Mouse (Mus musculus): ENCODE results near the gene Mrpl58. TPM values are rescaled to one million over a fixed set of nuclear protein-coding genes. Genes with fewer than 3 reads are reported as not detected.
A peak's percentile ranks its signal among the peaks of the same experiment; 100 is the strongest.

The Mrpl58 gene
- polyA plus RNA-seq, 1 experiment: 121 TPM

DNA sequence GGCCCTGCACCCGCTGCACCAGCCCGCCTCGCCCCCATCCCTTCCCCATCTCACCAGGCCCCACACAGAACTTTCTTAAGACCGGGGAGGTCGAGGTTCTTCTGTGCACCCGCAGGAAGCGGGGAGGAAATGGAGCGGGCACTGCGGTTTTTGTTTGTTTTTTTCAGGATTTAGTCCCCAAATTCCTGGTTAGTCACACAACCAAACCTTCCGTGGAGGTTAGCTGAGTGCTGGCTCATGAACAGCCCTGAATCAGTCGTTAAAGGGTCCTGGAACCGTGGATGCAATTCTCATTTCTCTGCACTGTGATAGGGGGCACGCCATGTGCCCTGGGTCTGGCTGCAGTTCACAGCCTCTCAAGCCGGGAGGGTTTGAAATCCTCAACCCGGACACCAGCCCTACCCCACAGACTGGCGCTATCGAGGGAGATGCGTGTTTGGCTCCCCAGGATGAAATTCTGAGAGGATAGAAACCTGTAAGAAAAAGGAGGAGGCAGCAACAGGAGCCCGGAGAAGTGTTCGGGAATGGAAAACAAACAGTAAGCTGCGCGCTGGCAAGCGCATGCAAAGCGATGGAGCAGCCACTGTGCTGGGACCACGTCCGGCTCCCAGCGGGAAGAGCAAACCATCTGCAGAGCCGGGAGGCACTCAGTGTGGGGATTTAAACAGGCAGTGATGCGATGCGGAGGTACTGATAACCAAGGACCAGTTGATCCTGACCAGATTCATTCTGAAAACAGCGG lies 32.2 kb downstream of the Mrpl58 start:
- TF ChIP-seq POLR2A (IDR thresholded peaks at IDR 0.05; ENCODE audit: extremely low read depth, insufficient read depth, low read length) (no peak), CTCF (IDR thresholded peaks at IDR 0.05; ENCODE audit: extremely low read depth, insufficient read depth, low read length) (no peak)
- H3K4me1 ChIP-seq (ENCODE audit: control insufficient read depth, insufficient read depth, low read length): peaks cover 2% of the 10 kb centered on the region; the same call in 1 of the 2 replicates
- H3K27ac ChIP-seq (ENCODE audit: insufficient read depth, low read length): no peak overlapping the region
- H3K4me3 ChIP-seq (ENCODE audit: insufficient read depth, low read length): peak overlapping the region; percentile 0; the same call in 1 of the 2 replicates

DNA sequence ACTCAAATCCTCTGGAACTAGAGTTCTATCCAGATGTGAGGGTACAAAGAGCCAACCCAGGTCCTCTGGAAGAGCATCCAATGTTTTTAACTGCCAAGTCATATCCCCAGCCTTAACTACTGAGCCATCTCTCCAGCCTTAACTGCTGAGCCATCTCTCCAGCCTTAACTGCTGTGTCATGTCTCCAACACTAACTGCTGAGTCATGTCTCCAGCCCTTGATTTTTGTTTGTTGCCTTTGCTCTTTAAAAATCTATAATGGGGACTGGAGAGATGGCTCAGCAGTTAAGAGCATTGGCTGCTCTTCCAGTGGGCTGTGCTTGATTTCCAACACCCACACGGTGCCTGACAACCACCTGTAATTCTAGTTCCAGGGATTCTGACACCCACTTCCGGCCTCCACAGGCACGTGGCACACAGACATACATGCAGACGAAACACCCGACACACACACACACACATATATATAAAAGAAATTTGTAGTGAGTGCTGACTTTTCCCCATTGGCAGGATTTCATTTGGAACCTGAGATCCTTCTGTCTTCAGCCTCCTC lies 34.1 kb downstream of the Mrpl58 start:
- Histone ChIP-seq H3K4me1 (ENCODE audit: control insufficient read depth, insufficient read depth, low read length) (peaks cover 2% of the 10 kb centered on the region; the same call in 1 of the 2 replicates), H3K27ac (ENCODE audit: insufficient read depth, low read length) (no peak overlapping the region), H3K4me3 (ENCODE audit: insufficient read depth, low read length) (no peak overlapping the region)
- TF ChIP-seq POLR2A (IDR thresholded peaks at IDR 0.05; ENCODE audit: extremely low read depth, insufficient read depth, low read length): no peak
- TF ChIP-seq CTCF (IDR thresholded peaks at IDR 0.05; ENCODE audit: extremely low read depth, insufficient read depth, low read length): no peak

DNA sequence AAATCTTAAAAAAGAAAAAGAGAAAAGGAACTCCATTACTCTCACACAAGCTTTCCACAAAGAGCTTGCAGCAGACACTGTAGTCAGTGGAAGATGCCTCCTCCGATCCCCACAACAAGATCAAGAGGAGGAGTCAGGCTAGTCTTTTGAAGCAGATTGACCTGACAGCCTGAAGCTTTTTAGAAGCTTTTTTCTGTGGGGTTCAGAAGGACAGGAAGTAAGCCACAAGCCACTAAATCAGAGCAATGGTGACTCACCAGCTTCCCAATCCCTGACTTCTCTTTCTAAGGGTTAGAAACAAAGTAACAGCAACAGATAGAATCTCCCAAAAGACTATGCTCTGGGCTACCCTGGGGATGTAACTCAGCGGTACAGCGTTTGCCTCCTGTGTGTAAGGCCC lies 35.8 kb downstream of the Mrpl58 start:
- Histone ChIP-seq H3K27ac (ENCODE audit: insufficient read depth, low read length) (no peak overlapping the region), H3K4me3 (ENCODE audit: insufficient read depth, low read length) (no peak overlapping the region), H3K4me1 (ENCODE audit: control insufficient read depth, insufficient read depth, low read length) (no peaks in the 10 kb centered on the region; the same call in 1 of the 2 replicates)
- no peak for TF ChIP-seq POLR2A (IDR thresholded peaks at IDR 0.05; ENCODE audit: extremely low read depth, insufficient read depth, low read length)
- no peak for TF ChIP-seq CTCF (IDR thresholded peaks at IDR 0.05; ENCODE audit: extremely low read depth, insufficient read depth, low read length)

DNA sequence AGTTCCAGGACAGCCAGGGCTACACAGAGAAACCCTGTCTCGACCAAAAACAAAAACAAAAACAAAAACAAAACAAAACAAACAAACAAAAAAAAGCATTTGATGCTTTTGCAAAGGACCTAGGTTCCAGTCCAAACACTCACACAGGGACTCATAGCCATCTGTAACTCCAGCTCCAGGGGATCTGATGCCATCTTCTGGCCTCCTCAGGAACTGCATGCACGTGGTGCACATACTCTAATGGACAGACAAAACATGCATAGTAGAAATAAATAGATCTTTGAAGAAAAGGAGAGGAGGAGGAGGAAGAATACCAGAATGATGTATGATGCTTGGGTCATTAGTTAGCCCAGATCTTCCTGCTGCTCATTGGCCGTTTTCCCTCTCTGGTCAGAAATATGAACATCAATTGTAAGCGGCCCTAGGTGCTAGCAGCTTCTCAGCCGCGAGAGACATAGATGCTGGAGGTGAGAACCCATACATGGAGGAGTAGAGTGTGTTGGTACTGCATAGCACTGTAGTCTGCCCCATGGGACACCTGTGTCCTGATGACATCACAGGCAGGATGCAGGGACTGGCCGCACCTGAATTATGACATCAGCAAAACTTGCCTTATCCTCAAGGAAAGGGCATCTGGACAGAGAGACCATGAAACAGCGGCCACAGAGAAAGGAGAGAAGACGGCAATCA lies 36.5 kb downstream of the Mrpl58 start, which contains the start of gene Trim80:
Trim80 (plus strand) TSS at position 640 of the 690 bp plus-strand sequence.
- TF ChIP-seq CTCF (IDR thresholded peaks at IDR 0.05; ENCODE audit: extremely low read depth, insufficient read depth, low read length) (no peak), POLR2A (IDR thresholded peaks at IDR 0.05; ENCODE audit: extremely low read depth, insufficient read depth, low read length) (no peak)
- Histone ChIP-seq H3K4me3 (ENCODE audit: insufficient read depth, low read length) (no peak within 1 kb of the TSS), H3K4me1 (ENCODE audit: control insufficient read depth, insufficient read depth, low read length) (no peaks in the 10 kb centered on the region; the same call in 1 of the 2 replicates)

DNA sequence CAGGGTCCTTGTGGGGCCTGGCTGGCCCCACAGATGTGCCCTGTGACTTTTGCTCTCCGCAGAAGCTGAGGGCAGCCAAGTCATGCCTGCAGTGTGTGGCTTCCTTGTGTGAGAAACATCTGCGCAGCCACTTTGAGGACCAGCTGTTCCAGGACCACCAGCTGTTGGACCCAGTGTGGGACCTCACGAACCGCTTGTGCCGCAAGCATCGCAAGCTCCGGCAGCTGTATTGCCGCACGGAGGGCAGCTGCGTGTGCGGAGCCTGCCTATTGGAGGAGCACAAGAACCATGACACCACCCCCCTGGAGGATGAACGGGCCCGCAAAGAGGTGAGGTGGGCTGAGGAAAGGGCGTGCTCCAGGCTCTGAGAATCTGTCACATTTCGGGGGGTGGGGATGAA lies 37.9 kb downstream of the Mrpl58 start:
- no peak for TF ChIP-seq CTCF (IDR thresholded peaks at IDR 0.05; ENCODE audit: extremely low read depth, insufficient read depth, low read length)
- TF ChIP-seq POLR2A (IDR thresholded peaks at IDR 0.05; ENCODE audit: extremely low read depth, insufficient read depth, low read length): no peak
- no peak overlapping the region for H3K27ac ChIP-seq (ENCODE audit: insufficient read depth, low read length)
- no peaks in the 10 kb centered on the region; the same call in 1 of the 2 replicates for H3K4me1 ChIP-seq (ENCODE audit: control insufficient read depth, insufficient read depth, low read length)
- H3K4me3 ChIP-seq (ENCODE audit: insufficient read depth, low read length): no peak overlapping the region

More for the DNA sequence above, 36.5 kb downstream of the Mrpl58 start, which contains the start of gene Trim80:
- no peak within 1 kb of the TSS for H3K27ac ChIP-seq (ENCODE audit: insufficient read depth, low read length)

DNA sequence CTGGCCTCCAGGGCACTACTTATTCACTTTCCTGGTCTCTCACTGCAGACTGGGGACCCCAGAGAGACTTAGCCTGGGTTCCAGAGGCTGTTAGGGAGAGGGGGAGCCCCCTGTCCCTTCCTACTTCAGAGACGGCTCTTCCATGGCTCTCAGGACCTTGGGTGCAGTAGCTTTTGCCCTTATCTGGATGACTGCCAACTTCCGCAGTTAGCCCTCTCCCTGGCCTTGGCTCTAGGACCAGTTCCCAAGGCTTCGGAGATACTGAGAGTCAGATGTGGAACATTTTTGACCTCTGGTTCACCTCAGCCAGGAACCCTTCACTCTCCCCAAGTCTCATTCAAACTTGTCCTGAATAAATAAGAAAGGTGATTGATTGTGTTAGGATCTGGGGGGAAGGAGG lies 43.4 kb downstream of the Mrpl58 start:
- Histone ChIP-seq H3K4me1 (ENCODE audit: control insufficient read depth, insufficient read depth, low read length) (no peaks in the 10 kb centered on the region), H3K4me3 (ENCODE audit: insufficient read depth, low read length) (no peak overlapping the region), H3K27ac (ENCODE audit: insufficient read depth, low read length) (no peak overlapping the region)
- no peak for TF ChIP-seq CTCF (IDR thresholded peaks at IDR 0.05; ENCODE audit: extremely low read depth, insufficient read depth, low read length)
- TF ChIP-seq POLR2A (IDR thresholded peaks at IDR 0.05; ENCODE audit: extremely low read depth, insufficient read depth, low read length): no peak

DNA sequence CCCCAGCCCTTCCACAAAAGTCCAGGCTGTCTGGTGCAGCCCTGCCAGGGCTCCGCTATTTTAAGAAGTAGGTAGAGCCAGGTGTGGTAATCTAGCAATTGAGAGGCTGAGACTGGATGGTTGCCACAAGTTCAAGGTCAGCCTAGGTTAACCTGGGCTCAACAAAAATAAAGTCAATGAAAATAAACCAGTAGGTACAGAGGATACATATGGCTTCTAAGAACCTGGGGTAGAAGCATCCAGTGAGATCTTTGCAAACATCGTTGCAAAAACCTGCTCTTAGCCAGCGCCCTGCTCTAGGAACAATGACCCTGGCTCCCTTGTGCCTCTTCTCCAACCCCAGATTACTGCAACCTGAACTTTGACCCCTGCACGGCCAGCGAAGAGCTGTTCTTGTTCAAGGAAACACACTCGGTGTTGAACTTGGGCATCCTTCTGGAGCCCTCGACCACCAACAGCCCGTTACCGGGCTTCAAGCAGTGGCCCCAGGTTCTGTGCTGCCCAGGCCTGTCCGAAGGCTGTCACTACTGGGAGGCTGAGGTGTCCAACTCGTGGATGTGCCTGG lies 43.9 kb downstream of the Mrpl58 start:
- H3K4me3 ChIP-seq (ENCODE audit: insufficient read depth, low read length): no peak overlapping the region
- no peak overlapping the region for H3K27ac ChIP-seq (ENCODE audit: insufficient read depth, low read length)
- TF ChIP-seq POLR2A (IDR thresholded peaks at IDR 0.05; ENCODE audit: extremely low read depth, insufficient read depth, low read length) (no peak), CTCF (IDR thresholded peaks at IDR 0.05; ENCODE audit: extremely low read depth, insufficient read depth, low read length) (no peak)
- H3K4me1 ChIP-seq (ENCODE audit: control insufficient read depth, insufficient read depth, low read length): no peaks in the 10 kb centered on the region

DNA sequence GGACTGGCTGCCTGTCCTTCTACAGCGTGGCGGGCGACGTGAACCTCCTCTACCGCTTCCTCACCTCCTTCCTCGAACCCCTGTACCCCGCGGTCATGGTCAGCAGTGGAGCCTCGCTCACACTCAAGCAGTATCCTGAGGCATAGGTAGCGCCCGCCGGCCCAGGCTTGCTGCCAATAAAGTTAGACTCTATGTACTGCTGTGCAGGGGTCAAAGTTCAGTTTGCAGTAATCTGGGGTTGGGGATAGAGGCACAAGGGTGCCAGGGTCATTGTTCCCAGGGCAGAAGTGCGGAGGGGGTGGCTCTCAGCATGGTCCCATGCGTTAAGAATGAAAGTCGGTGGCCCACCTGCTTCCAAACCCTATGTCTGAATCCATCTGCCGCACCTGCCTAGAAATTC lies 44.5 kb downstream of the Mrpl58 start:
- H3K4me1 ChIP-seq (ENCODE audit: control insufficient read depth, insufficient read depth, low read length): no peaks in the 10 kb centered on the region
- H3K4me3 ChIP-seq (ENCODE audit: insufficient read depth, low read length): no peak overlapping the region
- no peak overlapping the region for H3K27ac ChIP-seq (ENCODE audit: insufficient read depth, low read length)

DNA sequence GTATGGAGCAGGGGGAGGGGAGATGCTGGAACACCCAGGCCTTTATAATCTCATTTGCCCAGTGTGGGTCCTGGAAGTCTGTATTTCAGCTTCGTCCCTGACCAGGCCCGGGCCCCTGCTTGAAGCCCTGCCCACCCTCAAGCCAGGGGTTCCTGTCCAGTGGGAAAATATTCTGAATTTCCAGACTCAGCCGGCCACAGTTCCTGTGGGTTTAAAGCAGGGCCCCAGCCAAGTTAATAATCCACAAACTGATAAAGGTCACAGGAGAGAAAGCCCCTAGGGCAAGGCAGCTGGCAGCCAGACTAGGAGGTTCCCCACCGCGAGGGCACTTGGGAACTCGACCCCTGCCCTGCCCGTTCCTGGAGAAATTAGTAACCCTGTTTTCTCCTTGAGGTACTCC lies 45.4 kb downstream of the Mrpl58 start:
- no peak overlapping the region for H3K27ac ChIP-seq (ENCODE audit: insufficient read depth, low read length)
- no peak overlapping the region for H3K4me3 ChIP-seq (ENCODE audit: insufficient read depth, low read length)
- H3K4me1 ChIP-seq (ENCODE audit: control insufficient read depth, insufficient read depth, low read length): no peaks in the 10 kb centered on the region
- TF ChIP-seq CTCF (IDR thresholded peaks at IDR 0.05; ENCODE audit: extremely low read depth, insufficient read depth, low read length) (no peak), POLR2A (IDR thresholded peaks at IDR 0.05; ENCODE audit: extremely low read depth, insufficient read depth, low read length) (no peak)

More for the DNA sequence above, 44.5 kb downstream of the Mrpl58 start:
- TF ChIP-seq POLR2A (IDR thresholded peaks at IDR 0.05; ENCODE audit: extremely low read depth, insufficient read depth, low read length) (no peak), CTCF (IDR thresholded peaks at IDR 0.05; ENCODE audit: extremely low read depth, insufficient read depth, low read length) (no peak)
